Mouse (Mus musculus): ENCODE data around the gene Sardh.

The Sardh gene

DNA sequence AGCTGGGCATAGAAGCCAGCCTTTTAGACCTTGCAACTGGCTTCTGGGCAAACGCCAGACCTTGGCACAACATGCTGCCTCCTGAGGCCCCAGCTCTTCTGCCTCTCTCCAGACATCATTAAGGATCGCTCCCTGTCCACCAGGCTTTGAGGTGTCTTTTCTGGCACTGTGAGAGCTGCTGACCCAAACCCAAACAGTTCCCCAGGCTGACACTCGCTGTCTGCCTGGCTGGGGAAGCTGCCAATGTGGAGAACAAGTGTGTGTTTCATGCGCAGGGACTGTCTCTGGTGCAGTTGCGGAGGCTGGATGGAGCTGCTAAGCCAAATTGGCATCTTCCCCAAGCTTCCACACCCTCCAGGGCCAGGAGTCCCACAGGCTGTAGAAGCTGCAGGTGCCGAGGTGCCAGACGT lies 25.1 kb downstream of the Sardh start:
- 29% methylated on average over 7 of the region's 7 CpGs for WGBS

DNA sequence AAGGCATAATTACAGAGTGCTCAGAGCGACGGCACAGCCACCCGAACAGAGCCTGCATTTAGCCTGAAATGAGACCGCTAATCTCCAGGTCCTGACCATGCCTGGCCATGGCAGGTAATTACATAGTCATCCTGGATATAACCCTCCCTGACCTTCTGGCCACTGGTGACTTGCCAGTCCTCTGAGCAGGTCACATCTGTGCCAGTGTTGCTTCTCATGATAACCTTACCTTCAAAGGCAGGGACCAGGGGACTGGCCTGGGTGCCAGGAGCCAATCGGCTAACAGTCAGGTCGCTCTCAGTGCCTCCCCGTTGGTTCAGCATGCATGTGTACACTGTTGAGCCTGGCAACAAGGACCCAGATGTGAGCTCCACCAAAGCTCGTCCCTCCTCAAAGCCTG lies 29.6 kb downstream of the Sardh start:
- 80% methylated on average over 8 of the region's 8 CpGs for WGBS

DNA sequence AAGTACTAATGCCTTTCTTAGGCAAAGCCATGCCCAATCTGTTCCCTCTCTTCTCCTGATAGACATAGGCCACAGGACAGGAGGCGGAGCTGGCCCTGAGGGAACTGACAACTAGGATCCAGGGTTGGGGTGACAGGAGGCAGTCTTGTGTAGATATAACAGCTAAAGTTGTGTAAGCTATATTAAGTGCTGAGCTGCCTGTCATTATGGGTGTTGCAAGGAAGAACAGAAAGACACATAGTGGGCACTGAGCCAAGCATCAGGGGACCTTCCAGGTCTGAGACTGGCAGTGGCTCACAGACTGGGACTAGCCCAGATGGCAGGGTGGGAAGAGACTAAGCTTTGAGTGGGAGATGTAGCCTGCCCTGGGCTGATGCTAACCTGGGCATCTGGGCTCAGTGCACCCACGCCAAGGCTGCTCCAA lies 30.0 kb downstream of the Sardh start:
- WGBS, result 70% methylated on average over 2 of the region's 2 CpGs

GRCm38 (mm10) chr2:27215537-27215936 lies 32.6 kb downstream of the Sardh start:
- WGBS, result 78% methylated on average over 2 of the region's 2 CpGs

DNA sequence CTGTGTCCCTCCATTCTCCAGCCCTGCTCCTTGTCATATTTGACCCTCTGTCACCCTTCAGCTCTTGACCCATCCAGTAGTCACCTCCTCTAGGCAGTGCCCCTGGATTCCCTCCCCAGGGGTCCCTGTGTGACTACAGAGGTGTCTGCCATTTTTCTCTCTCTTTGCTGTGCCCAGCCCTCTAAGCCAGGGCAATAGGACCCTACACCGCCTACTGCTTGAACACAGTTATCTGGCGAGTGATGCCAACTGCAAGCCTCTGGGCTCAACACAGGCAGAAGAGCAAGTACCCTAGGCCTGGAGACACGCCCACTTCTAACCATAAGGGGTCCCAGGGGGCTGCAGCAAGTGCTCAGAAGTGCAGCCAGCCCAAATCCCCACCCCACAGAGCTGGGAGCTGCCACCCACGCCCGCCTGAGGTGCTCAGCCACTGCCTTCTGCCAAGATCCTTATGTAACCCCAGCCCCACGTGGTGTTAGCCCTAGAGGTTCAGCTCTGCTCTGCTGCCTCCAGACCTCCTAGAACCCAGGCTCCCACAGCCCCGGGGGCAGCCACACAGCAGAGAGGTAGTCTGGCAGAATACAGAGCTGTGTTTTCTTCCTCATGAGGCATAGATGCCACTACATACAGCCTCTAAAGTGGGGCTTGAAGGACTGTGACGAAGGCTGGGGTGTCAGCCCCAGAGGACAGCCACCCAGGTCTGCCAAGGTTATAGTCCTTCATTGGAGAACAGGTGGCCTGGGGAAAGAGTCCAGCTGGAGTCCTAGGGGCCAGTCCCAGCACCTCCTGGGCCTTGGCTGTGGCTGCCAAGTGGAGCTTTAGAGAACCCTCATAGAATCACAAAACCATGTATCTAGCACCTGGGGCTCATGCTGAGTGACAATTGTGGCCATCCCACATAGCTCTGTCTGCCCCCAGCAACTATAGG lies 35.9 kb downstream of the Sardh start:
- 50% methylated on average over 8 of the region's 8 CpGs for WGBS

- WGBS, result 90% methylated on average over 12 of the region's 12 CpGs
Observed at GRCm38 (mm10) chr2:27210676-27211210, 37.4 kb downstream of the Sardh start.

DNA sequence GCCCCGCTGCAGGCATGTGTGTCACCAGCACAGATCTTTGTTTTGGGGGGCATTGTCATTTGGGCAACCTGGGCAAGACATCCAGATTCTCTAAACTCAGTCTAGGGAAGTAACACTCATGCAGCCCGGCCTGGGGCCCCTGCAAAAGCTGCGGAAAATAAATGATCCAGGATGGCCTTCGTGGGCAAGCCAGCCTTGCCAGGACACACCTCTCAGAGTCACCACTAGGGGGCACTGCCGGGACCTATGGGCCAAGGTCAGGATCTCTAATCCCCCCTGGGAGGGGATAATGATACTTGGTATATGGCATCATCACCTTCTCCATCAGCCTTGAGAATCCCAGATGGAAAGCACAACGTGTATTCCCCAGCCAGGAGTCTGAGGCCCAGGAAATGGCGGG lies 37.9 kb downstream of the Sardh start:
- WGBS, result 65% methylated on average over 7 of the region's 7 CpGs

GRCm38 (mm10) chr2:27209816-27210215 lies 38.3 kb downstream of the Sardh start:
- WGBS, result 70% methylated on average over 5 of the region's 5 CpGs

DNA sequence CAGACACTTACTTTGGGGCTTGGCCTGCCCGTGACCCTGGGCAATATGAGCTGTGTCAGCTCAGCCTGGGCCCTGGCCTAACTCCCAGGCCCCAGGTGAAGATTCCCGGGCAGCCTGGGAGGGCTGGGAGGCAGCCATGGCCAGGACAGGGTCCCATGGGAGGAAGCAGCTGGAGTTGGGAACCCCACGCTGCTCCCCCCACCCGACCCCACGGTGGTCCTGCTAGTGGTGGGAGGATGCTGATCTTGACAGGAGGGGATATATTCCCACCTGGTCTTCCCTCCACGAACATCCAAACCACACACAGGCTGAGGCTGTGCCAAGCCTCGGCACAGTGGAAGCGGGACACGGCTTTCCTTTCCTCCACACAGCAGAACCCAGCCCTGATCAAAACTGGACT lies 38.8 kb downstream of the Sardh start:
- WGBS, result 84% methylated on average over 9 of the region's 9 CpGs

GRCm38 (mm10) chr2:27207126-27207525 lies 41.0 kb downstream of the Sardh start:
- 96% methylated on average over 5 of the region's 5 CpGs for WGBS

- 72% methylated on average over 15 of the region's 15 CpGs for WGBS
Observed at GRCm38 (mm10) chr2:27206128-27206797, 41.9 kb downstream of the Sardh start.

- WGBS, result 52% methylated on average over 10 of the region's 10 CpGs
Observed at GRCm38 (mm10) chr2:27205666-27206065, 42.5 kb downstream of the Sardh start.

DNA sequence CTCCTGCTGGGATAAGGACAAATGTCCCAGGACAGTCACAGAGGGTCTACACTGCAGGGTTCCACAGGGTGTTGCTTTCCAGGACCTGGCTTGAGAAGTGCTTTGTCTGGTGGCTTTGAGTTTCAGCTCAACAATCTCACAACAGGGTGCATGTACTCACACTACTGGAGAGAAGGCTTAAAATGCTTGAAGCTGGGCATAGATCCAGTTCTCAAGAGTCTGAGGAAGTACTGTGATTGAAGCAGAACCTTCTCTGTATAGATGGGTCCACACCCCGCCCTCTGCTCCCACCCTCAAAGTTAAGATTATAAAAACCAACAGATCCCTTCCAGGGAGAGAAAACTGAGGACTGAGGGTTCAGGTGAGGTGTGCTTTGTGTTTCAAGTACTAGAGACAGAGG lies 47.6 kb downstream of the Sardh start:
- 29% methylated on average over 1 of the region's 1 CpGs for WGBS

DNA sequence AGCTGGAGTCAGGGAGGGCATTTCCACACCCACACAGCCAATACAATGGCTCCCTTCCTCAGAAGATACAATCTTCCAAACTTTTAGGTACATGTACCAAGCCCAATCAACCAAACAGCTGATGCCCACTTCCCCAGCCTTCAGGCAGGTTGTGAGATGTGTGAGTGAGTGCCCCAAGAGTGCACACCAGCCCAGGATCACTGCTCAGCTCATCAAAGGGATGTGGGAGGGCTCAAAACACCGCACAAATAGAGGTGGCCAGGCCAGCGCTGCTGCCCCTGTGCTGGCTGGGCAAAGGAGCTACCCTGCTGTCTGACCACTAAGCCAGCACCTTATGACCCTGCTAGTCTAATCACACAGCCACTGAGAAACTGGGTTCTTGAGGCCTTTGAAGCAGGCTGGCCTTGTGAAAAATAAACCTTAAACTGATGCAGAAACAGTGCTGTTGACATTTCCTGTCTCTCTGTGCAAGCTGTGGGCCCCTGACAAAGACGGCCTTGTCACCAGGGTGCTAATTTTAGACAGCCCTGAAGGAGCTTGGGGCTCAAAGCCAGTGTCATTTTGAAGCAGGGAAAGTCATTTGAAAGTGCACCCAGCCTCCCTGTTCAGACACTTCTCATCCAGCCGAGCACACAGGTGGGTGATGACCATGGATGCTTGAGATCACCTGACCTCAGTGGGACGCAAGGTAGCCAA lies 49.4 kb downstream of the Sardh start:
- 53% methylated on average over 5 of the region's 5 CpGs for WGBS

DNA sequence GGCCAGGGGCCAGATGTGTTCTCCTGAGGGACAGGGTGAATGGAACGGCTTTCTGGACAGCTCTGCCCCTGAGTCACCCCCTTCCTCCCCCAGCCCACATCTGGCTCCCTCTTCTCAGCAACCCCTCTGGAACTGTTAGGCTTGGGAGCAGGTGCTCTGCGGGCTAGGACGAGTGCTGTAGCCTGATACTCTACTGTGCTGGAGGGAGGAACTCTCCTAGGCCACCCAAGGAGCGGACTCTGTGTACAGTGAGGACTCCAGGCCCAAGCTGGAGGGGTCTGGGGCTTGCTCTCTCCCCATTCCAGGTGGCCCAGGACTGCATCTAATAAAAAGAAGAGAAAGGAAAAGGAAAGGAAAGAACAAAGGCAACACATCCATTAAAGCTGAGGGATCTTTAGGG lies 58.1 kb downstream of the Sardh start:
- WGBS, result 90% methylated on average over 4 of the region's 4 CpGs

GRCm38 (mm10) chr2:27187531-27187930 lies 60.6 kb downstream of the Sardh start:
- 90% methylated on average over 6 of the region's 6 CpGs for WGBS

- WGBS, result 91% methylated on average over 12 of the region's 12 CpGs
Observed at GRCm38 (mm10) chr2:27183734-27184133, 64.4 kb downstream of the Sardh start.

- WGBS, result 80% methylated on average over 4 of the region's 4 CpGs
Observed at GRCm38 (mm10) chr2:27181907-27182306, 66.2 kb downstream of the Sardh start.

DNA sequence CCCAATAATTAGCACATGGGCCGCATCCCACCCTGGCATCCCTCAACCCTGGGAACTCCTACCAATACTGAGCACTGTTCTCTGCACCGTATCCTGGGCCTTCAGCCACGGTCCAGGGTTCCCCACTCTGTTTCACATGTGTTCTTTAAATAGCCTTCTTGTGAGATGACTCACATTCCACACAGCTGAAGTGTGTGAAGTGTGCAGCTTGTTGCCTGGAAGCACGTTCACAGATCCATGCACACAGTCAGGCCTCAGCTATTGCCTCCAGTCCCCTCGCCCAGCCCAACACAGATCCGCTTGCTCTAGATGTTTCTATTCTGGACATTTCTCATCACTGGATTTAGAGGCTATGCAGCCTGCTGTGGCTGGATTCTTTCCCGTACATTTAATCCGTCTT lies 69.0 kb downstream of the Sardh start:
- WGBS, result 39% methylated on average over 8 of the region's 8 CpGs

DNA sequence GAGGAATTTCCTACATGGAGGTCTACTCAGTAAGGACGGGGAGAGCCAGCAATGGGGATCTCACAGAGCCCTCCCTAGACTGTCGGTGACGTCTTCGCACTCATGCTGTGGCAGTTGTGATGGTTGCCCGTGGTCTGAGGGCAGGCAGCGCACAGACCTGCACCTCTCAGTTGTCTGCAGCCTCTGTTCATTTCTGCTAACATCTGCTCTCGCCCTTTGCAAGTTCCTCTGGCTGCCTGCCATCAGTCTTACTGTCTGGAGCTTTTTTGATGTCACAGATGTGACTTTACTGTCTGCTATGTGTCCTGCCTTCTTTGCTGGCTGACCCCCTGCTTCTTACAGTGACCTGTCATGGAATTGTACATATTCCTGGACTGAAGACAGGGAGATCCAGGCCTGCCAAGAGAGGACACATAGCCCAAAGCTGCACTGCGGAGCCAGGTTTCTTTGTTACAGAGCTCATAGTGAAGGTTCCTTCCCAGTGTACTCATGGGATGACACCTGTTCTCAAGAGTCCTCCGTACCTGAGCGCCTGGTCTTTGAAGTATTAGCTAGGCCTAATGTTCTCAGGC lies 72.4 kb downstream of the Sardh start:
- WGBS, result 79% methylated on average over 10 of the region's 10 CpGs

DNA sequence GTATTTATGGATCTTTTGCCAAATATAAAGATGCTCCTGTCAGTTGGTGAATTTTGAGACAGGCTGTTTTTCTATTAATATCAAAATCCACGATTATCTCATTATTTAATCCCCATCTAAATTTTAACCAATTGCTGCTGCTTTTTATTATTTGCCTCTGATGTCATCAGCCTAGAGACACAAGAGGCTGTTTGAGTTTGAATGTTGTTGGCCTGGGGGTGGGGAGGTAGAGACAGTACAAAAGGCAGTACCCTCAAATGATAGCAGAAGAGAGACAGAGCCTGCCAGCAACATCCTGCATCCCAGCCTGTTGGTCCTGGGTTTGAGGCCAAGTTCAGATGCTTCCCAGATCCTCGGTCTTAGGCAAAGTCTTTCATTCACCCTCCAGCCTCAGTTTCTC lies 73.9 kb downstream of the Sardh start:
- 65% methylated on average over 2 of the region's 2 CpGs for WGBS

DNA sequence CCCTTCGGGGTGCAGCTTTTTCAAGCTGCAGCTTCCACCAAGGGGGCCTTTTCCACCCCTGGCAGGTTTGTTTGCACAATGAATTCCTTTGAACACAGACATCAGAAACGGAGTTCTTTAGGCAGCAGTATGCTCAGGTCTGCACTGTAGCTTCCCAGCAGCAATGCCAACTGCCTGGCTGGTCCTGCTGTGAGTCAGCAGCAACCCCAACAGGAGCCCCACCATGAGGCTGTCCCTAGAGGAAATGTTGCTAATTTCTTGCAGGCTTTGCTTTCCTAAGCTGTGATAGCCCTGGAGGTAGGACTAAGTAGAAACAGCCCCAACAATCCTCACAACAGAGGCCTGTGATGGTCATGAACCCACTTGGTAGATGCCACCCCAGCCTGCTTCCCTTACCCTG lies 81.1 kb downstream of the Sardh start:
- WGBS, result 28% methylated on average over 2 of the region's 2 CpGs

All from cerebral cortex, adult 2 months (tissue).